Mouse (Mus musculus) megakaryocyte-erythroid progenitor cell, adult 5-6 weeks (primary cell): ENCODE data around the gene Cracr2b. TPM values are rescaled to one million over a fixed set of nuclear protein-coding genes. Genes with fewer than 3 reads are reported as not detected.

Experiments used
- ATAC-seq: replicated peaks from 2 replicates; pipeline ENCODE4 v1.8.0; 2016; ENCODE audit warnings: mild to moderate bottlenecking, inconsistent platforms; ENCODE audit not compliant: severe bottlenecking, poor library complexity, low FRiP score, low TSS enrichment
- total RNA-seq, 2 experiments: library from RNA; stranded (forward) in 1 of 2; stranded (reverse) in 1 of 2; fragments of 200-1000, 215-1000 nt in 1 of 2; fragments of >200 nt in 1 of 2; fragmentation: Nextera tagmentation in 1 of 2; gene quantifications; 2 replicates each; pipeline ENCODE4 v1.2.3; 2014 to 2017

Gene Cracr2b
- total RNA-seq, 2 experiments from 2014 or later, result 0.23 TPM; not detected in 1

- no peak for ATAC-seq
Observed at GRCm38 (mm10) chr7:141510196-141510595, 49.3 kb downstream of the Cracr2b start.

DNA sequence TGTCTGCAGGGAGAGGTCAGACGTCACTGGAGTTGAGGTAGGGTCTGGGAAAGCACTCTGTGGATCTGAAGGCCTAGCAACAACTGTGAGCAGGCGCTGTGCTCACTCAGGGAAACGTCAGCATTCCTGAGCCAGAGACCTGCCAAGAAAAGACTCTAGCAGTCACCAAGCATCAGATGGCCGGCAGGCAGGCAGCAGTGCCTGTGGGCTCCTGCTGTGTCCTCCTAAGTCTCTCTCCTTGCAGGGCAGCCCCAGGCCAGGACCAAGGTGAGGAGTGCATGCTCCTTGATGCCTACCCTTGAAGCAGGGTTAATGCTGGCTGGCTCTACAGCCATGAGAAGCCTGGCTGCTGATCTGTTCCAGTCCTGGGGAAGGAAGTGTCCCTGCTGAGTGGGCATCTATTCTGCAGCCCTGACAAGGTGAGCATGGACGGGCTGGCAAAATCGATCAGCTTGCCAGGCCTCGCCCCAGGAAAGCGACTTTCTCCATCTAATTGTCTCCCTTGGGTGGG is 49.8 kb downstream of the Cracr2b start:
- ATAC-seq, result no peak

Other genes with a start within 250 kb of the Cracr2b start
- not detected in 2 replicates for gene Lmntd2, start 247.0 kb upstream of the Cracr2b start, total RNA-seq (2014; fragmentation: Nextera tagmentation)
- not detected in 2 replicates for gene Lmntd2, start 247.0 kb upstream of the Cracr2b start, total RNA-seq (2017)
- 3.1 and 6.4 TPM in 2 replicates for gene Rassf7, start 245.2 kb upstream of the Cracr2b start, total RNA-seq (2014; fragmentation: Nextera tagmentation)
- gene Rassf7, start 245.2 kb upstream of the Cracr2b start, total RNA-seq (2017), result 3.4 and 4.6 TPM in 2 replicates
- 114 and 119 TPM in 2 replicates for gene Phrf1, start 232.3 kb upstream of the Cracr2b start, total RNA-seq (2014; fragmentation: Nextera tagmentation)
- 53.9 and 79.3 TPM in 2 replicates for gene Phrf1, start 232.3 kb upstream of the Cracr2b start, total RNA-seq (2017)
- 6.4 and 27.5 TPM in 2 replicates for gene Irf7, start 194.6 kb upstream of the Cracr2b start, total RNA-seq (2014; fragmentation: Nextera tagmentation)
- 9.7 and 9.9 TPM in 2 replicates for gene Irf7, start 194.6 kb upstream of the Cracr2b start, total RNA-seq (2017)
- gene Cdhr5, start 184.3 kb upstream of the Cracr2b start, total RNA-seq (2014; fragmentation: Nextera tagmentation), result not detected in 2 replicates
- not detected in 2 replicates for gene Cdhr5, start 184.3 kb upstream of the Cracr2b start, total RNA-seq (2017)
- not detected in 2 replicates for gene Sct, start 182.0 kb upstream of the Cracr2b start, total RNA-seq (2014; fragmentation: Nextera tagmentation)
- not detected in 2 replicates for gene Sct, start 182.0 kb upstream of the Cracr2b start, total RNA-seq (2017)
- gene Drd4, start 169.1 kb upstream of the Cracr2b start, total RNA-seq (2014; fragmentation: Nextera tagmentation), result not detected in 2 replicates
- gene Drd4, start 169.1 kb upstream of the Cracr2b start, total RNA-seq (2017), result not detected in 2 replicates
- 54.5 and 74.1 TPM in 2 replicates for gene Deaf1, start 133.4 kb upstream of the Cracr2b start, total RNA-seq (2014; fragmentation: Nextera tagmentation)
- gene Deaf1, start 133.4 kb upstream of the Cracr2b start, total RNA-seq (2017), result 11.0 and 32.1 TPM in 2 replicates
- gene Tmem80, start 133.4 kb upstream of the Cracr2b start, total RNA-seq (2014; fragmentation: Nextera tagmentation), result 23.0 and 39.1 TPM in 2 replicates
- 9.7 and 17.4 TPM in 2 replicates for gene Tmem80, start 133.4 kb upstream of the Cracr2b start, total RNA-seq (2017)
- 2.0 TPM in 1 of 2 replicates, not detected in the other for gene Eps8l2, start 122.2 kb upstream of the Cracr2b start, total RNA-seq (2014; fragmentation: Nextera tagmentation)
- not detected in 2 replicates for gene Eps8l2, start 122.2 kb upstream of the Cracr2b start, total RNA-seq (2017)
- 327 and 353 TPM in 2 replicates for gene Taldo1, start 68.9 kb upstream of the Cracr2b start, total RNA-seq (2014; fragmentation: Nextera tagmentation)
- 401 and 451 TPM in 2 replicates for gene Taldo1, start 68.9 kb upstream of the Cracr2b start, total RNA-seq (2017)
- gene Gatd1, start 47.0 kb upstream of the Cracr2b start, total RNA-seq (2014; fragmentation: Nextera tagmentation), result 26.8 and 33.7 TPM in 2 replicates
- gene Gatd1, start 47.0 kb upstream of the Cracr2b start, total RNA-seq (2017), result 10.9 and 13.9 TPM in 2 replicates
- gene Cend1, start 31.6 kb upstream of the Cracr2b start, total RNA-seq (2014; fragmentation: Nextera tagmentation), result not detected in 2 replicates
- not detected in 2 replicates for gene Cend1, start 31.6 kb upstream of the Cracr2b start, total RNA-seq (2017)
- 25.9 and 45.2 TPM in 2 replicates for gene Slc25a22, start 23.2 kb upstream of the Cracr2b start, total RNA-seq (2014; fragmentation: Nextera tagmentation)
- gene Slc25a22, start 23.2 kb upstream of the Cracr2b start, total RNA-seq (2017), result 3.4 and 6.7 TPM in 2 replicates
- gene Pidd1, start 17.1 kb upstream of the Cracr2b start, total RNA-seq (2014; fragmentation: Nextera tagmentation), result 46.5 and 64.8 TPM in 2 replicates
- 7.5 and 14.3 TPM in 2 replicates for gene Pidd1, start 17.1 kb upstream of the Cracr2b start, total RNA-seq (2017)
- gene Rplp2, start 13.7 kb upstream of the Cracr2b start, total RNA-seq (2014; fragmentation: Nextera tagmentation), result 4,458 and 6,012 TPM in 2 replicates
- gene Rplp2, start 13.7 kb upstream of the Cracr2b start, total RNA-seq (2017), result 2,286 and 2,743 TPM in 2 replicates
- 29.7 and 32.6 TPM in 2 replicates for gene Pnpla2, start 5.9 kb upstream of the Cracr2b start, total RNA-seq (2014; fragmentation: Nextera tagmentation)
- gene Pnpla2, start 5.9 kb upstream of the Cracr2b start, total RNA-seq (2017), result 7.1 and 17.8 TPM in 2 replicates
- 20.2 and 24.2 TPM in 2 replicates for gene Cd151, start 6.3 kb downstream of the Cracr2b start, total RNA-seq (2014; fragmentation: Nextera tagmentation)
- 13.2 and 17.6 TPM in 2 replicates for gene Cd151, start 6.3 kb downstream of the Cracr2b start, total RNA-seq (2017)
- gene Polr2l, start 14.0 kb downstream of the Cracr2b start, total RNA-seq (2014; fragmentation: Nextera tagmentation), result 77.2 and 78.1 TPM in 2 replicates
- gene Polr2l, start 14.0 kb downstream of the Cracr2b start, total RNA-seq (2017), result 53.3 and 54.9 TPM in 2 replicates
- gene Tspan4, start 14.1 kb downstream of the Cracr2b start, total RNA-seq (2014; fragmentation: Nextera tagmentation), result 31.6 and 38.2 TPM in 2 replicates
- gene Tspan4, start 14.1 kb downstream of the Cracr2b start, total RNA-seq (2017), result 26.0 and 33.9 TPM in 2 replicates
- gene Chid1, start 78.8 kb downstream of the Cracr2b start, total RNA-seq (2014; fragmentation: Nextera tagmentation), result 10.5 and 22.5 TPM in 2 replicates
- 31.8 and 44.9 TPM in 2 replicates for gene Chid1, start 78.8 kb downstream of the Cracr2b start, total RNA-seq (2017)
- 32.0 and 42.0 TPM in 2 replicates for gene Ap2a2, start 101.1 kb downstream of the Cracr2b start, total RNA-seq (2014; fragmentation: Nextera tagmentation)
- gene Ap2a2, start 101.1 kb downstream of the Cracr2b start, total RNA-seq (2017), result 27.0 and 35.5 TPM in 2 replicates
- gene Muc6, start 194.2 kb downstream of the Cracr2b start, total RNA-seq (2014; fragmentation: Nextera tagmentation), result 3.4 and 5.8 TPM in 2 replicates
- 0.38 TPM in 1 of 2 replicates, not detected in the other for gene Muc6, start 194.2 kb downstream of the Cracr2b start, total RNA-seq (2017)
- not detected in 2 replicates for gene Muc2, start 229.2 kb downstream of the Cracr2b start, total RNA-seq (2014; fragmentation: Nextera tagmentation)
- not detected in 2 replicates for gene Muc2, start 229.2 kb downstream of the Cracr2b start, total RNA-seq (2017)